Mouse (Mus musculus) intestine, embryonic 15.5 days (tissue): ENCODE results near the gene March5. TPM values are rescaled to one million over a fixed set of nuclear protein-coding genes. Genes with fewer than 3 reads are reported as not detected.

Experiments used
- ATAC-seq: fragments of 200-750 bp; cut with Nextera tagmentation; 2 replicates; pipeline ENCODE4 v1.8.0; 2017; ENCODE audit warnings: moderate TSS enrichment, moderate library complexity
- H3K27ac ChIP-seq: fragments of 300-500 bp; sonication (generic); 2 replicates; pipeline ENCODE4 v1.5.1; 2015; ENCODE audit warnings: mild to moderate bottlenecking, inconsistent platforms
- H3K27me3 ChIP-seq: fragments of 300-500 bp; sonication (generic); replicated peaks from 2 replicates; pipeline ENCODE4 v1.6.1; 2015; ENCODE audit warnings: inconsistent platforms
- H3K36me3 ChIP-seq: fragments of 300-500 bp; sonication (generic); 2 replicates; pipeline ENCODE4 v1.6.1; 2015; ENCODE audit warnings: inconsistent platforms
- H3K4me1 ChIP-seq: fragments of 300-500 bp; sonication (generic); replicated peaks from 2 replicates; pipeline ENCODE4 v1.6.1; 2015; ENCODE audit warnings: inconsistent platforms
- H3K4me2 ChIP-seq: fragments of 300-500 bp; sonication (generic); replicated peaks from 2 replicates; pipeline ENCODE4 v1.6.1; 2015; ENCODE audit warnings: mild to moderate bottlenecking, inconsistent platforms
- H3K4me3 ChIP-seq: fragments of 300-500 bp; sonication (generic); replicated peaks from 2 replicates; pipeline ENCODE4 v1.5.1; 2015; ENCODE audit warnings: inconsistent platforms
- H3K9ac ChIP-seq: fragments of 300-500 bp; sonication (generic); 2 replicates; pipeline ENCODE4 v1.6.1; 2015; ENCODE audit warnings: inconsistent platforms
- H3K9me3 ChIP-seq: fragments of 300-500 bp; sonication (generic); 2 replicates; pipeline ENCODE4 v1.6.1; 2016; ENCODE audit warnings: inconsistent platforms
- WGBS: fragments of 180-500 bp; shearing (Covaris S2); methylation state at CpG from one replicate; pipeline ENCODE4 v1.1.7; 2015; 5-methylcytosine and 5-hydroxymethylcytosine counted together
- polyA plus RNA-seq: library from polyadenylated mRNA; unstranded; fragments of >200 nt; fragmentation: Nextera tagmentation; extraction: Ambion mirVana; gene quantifications from 2 replicates; pipeline ENCODE4 v1.2.1, GENCODE M21; 2015

March5 gene
- 69.9 and 75.8 TPM in 2 replicates for polyA plus RNA-seq

- 0 out of 2 replicates have a peak, but pooled peaks cover 5% of the 10 kb centered on the region for H3K36me3 ChIP-seq
- H3K9me3 ChIP-seq: no peaks in the 10 kb centered on the region
- no peaks in the 10 kb centered on the region for H3K27me3 ChIP-seq
- ATAC-seq: peak; percentile 98
- H3K4me1 ChIP-seq: peaks cover 11% of the 10 kb centered on the region; the same call in 1 of the 2 replicates
- H3K9ac ChIP-seq: peak within 1 kb of the TSS; percentile 97
- H3K27ac ChIP-seq: peak within 1 kb of the TSS; percentile 81
- peak within 1 kb of the TSS; percentile 91 for H3K4me2 ChIP-seq
- H3K4me3 ChIP-seq: peak within 1 kb of the TSS; percentile 99
- WGBS: under 1% methylated on average over 90 of the region's 94 CpGs
Observed at GRCm38 (mm10) chr19:37207303-37208175, at the start of gene March5. TSS of gene March5 (plus strand) at chr19:37207543.

GRCm38 (mm10) chr19:37172096-37172495 is 35.2 kb upstream of the March5 start:
- no peaks in the 10 kb centered on the region for H3K36me3 ChIP-seq
- no peak for ATAC-seq
- no peak overlapping the region for H3K4me2 ChIP-seq
- H3K9me3 ChIP-seq: no peaks in the 10 kb centered on the region
- peaks cover 6% of the 10 kb centered on the region; the same call in 1 of the 2 replicates for H3K27me3 ChIP-seq
- peaks cover 9% of the 10 kb centered on the region for H3K4me1 ChIP-seq
- H3K9ac ChIP-seq: no peak overlapping the region
- WGBS: 42% methylated on average over 1 of the region's 1 CpGs
- H3K27ac ChIP-seq: no peak overlapping the region
- no peak overlapping the region for H3K4me3 ChIP-seq

- Histone ChIP-seq H3K4me3 (no peak overlapping the region), H3K4me1 (peaks cover 9% of the 10 kb centered on the region), H3K27me3 (peaks cover 6% of the 10 kb centered on the region; the same call in 1 of the 2 replicates), H3K9ac (no peak overlapping the region), H3K27ac (no peak overlapping the region), H3K36me3 (no peaks in the 10 kb centered on the region), H3K9me3 (no peaks in the 10 kb centered on the region), H3K4me2 (no peak overlapping the region)
- ATAC-seq: no peak
- WGBS: 81% methylated on average over 11 of the region's 11 CpGs
Observed at GRCm38 (mm10) chr19:37172566-37173130, 34.7 kb upstream of the March5 start.

- Histone ChIP-seq H3K36me3 (no peaks in the 10 kb centered on the region), H3K27ac (no peak overlapping the region), H3K4me1 (peaks cover 9% of the 10 kb centered on the region), H3K9me3 (no peaks in the 10 kb centered on the region), H3K4me3 (peak overlapping the region; percentile 69), H3K27me3 (peaks cover 6% of the 10 kb centered on the region; the same call in 1 of the 2 replicates), H3K4me2 (peak overlapping the region; percentile 100), H3K9ac (peak overlapping the region; percentile 55)
- ATAC-seq: peak; percentile 8; the same call in 1 of the 2 replicates
- WGBS: 31% methylated on average over 20 of the region's 20 CpGs
Observed at GRCm38 (mm10) chr19:37173331-37174115, 33.8 kb upstream of the March5 start.

GRCm38 (mm10) chr19:37174116-37174715 is 33.1 kb upstream of the March5 start:
- under 1% methylated on average over 70 of the region's 70 CpGs for WGBS
- Histone ChIP-seq H3K27ac (peak overlapping the region; percentile 54; the same call in 1 of the 2 replicates), H3K27me3 (peaks cover 6% of the 10 kb centered on the region; the same call in 1 of the 2 replicates)

GRCm38 (mm10) chr19:37174716-37175435 is 32.5 kb upstream of the March5 start:
- H3K27me3 ChIP-seq: peaks cover 6% of the 10 kb centered on the region; the same call in 1 of the 2 replicates
- H3K4me2 ChIP-seq: peak overlapping the region; percentile 100
- no peaks in the 10 kb centered on the region for H3K36me3 ChIP-seq
- H3K4me3 ChIP-seq: peak overlapping the region; percentile 69
- H3K9me3 ChIP-seq: no peaks in the 10 kb centered on the region
- WGBS: under 1% methylated on average over 36 of the region's 36 CpGs
- H3K9ac ChIP-seq: peak overlapping the region; percentile 55
- ATAC-seq: peak; percentile 80
- peaks cover 9% of the 10 kb centered on the region for H3K4me1 ChIP-seq
- peak overlapping the region; percentile 54 for H3K27ac ChIP-seq

More at GRCm38 (mm10) chr19:37174116-37174715, 33.1 kb upstream of the March5 start:
- peak overlapping the region; percentile 55 for H3K9ac ChIP-seq
- peak overlapping the region; percentile 69 for H3K4me3 ChIP-seq
- no peaks in the 10 kb centered on the region for H3K36me3 ChIP-seq
- peak; percentile 59 for ATAC-seq
- H3K4me1 ChIP-seq: peaks cover 9% of the 10 kb centered on the region
- peak overlapping the region; percentile 100 for H3K4me2 ChIP-seq
- H3K9me3 ChIP-seq: no peaks in the 10 kb centered on the region

GRCm38 (mm10) chr19:37175436-37175805 is 31.9 kb upstream of the March5 start:
- no peak for ATAC-seq
- peaks cover 9% of the 10 kb centered on the region for H3K4me1 ChIP-seq
- H3K9me3 ChIP-seq: no peaks in the 10 kb centered on the region
- no peaks in the 10 kb centered on the region for H3K36me3 ChIP-seq
- under 1% methylated on average over 12 of the region's 12 CpGs for WGBS
- H3K4me2 ChIP-seq: peak overlapping the region; percentile 100
- H3K27ac ChIP-seq: peak overlapping the region; percentile 54; the same call in 1 of the 2 replicates
- H3K9ac ChIP-seq: peak overlapping the region; percentile 55
- peaks cover 6% of the 10 kb centered on the region; the same call in 1 of the 2 replicates for H3K27me3 ChIP-seq
- peak overlapping the region; percentile 69 for H3K4me3 ChIP-seq

- H3K36me3 ChIP-seq: no peaks in the 10 kb centered on the region
- 10% methylated on average over 6 of the region's 6 CpGs for WGBS
- H3K4me2 ChIP-seq: peak overlapping the region; percentile 100
- ATAC-seq: no peak
- H3K4me1 ChIP-seq: peaks cover 9% of the 10 kb centered on the region
- no peak overlapping the region for H3K27ac ChIP-seq
- H3K27me3 ChIP-seq: peaks cover 6% of the 10 kb centered on the region; the same call in 1 of the 2 replicates
- no peaks in the 10 kb centered on the region for H3K9me3 ChIP-seq
- H3K4me3 ChIP-seq: peak overlapping the region; percentile 69; the same call in 1 of the 2 replicates
- H3K9ac ChIP-seq: no peak overlapping the region
Observed at GRCm38 (mm10) chr19:37175919-37176318, 31.4 kb upstream of the March5 start.

GRCm38 (mm10) chr19:37176879-37177462 is 30.4 kb upstream of the March5 start:
- H3K4me2 ChIP-seq: no peak overlapping the region
- ATAC-seq: no peak
- H3K27me3 ChIP-seq: peaks cover 6% of the 10 kb centered on the region; the same call in 1 of the 2 replicates
- peaks cover 9% of the 10 kb centered on the region for H3K4me1 ChIP-seq
- H3K9ac ChIP-seq: no peak overlapping the region
- 51% methylated on average over 4 of the region's 4 CpGs for WGBS
- no peaks in the 10 kb centered on the region for H3K9me3 ChIP-seq
- H3K36me3 ChIP-seq: no peaks in the 10 kb centered on the region
- no peak overlapping the region for H3K27ac ChIP-seq
- no peak overlapping the region for H3K4me3 ChIP-seq

GRCm38 (mm10) chr19:37177819-37178708 is 29.3 kb upstream of the March5 start:
- peak overlapping the region; percentile 46 for H3K4me2 ChIP-seq
- no peak overlapping the region for H3K27ac ChIP-seq
- H3K27me3 ChIP-seq: peaks cover 6% of the 10 kb centered on the region; the same call in 1 of the 2 replicates
- peak overlapping the region; percentile 23 for H3K4me3 ChIP-seq
- no peaks in the 10 kb centered on the region for H3K9me3 ChIP-seq
- H3K9ac ChIP-seq: no peak overlapping the region
- 16% methylated on average over 17 of the region's 17 CpGs for WGBS
- H3K4me1 ChIP-seq: peaks cover 9% of the 10 kb centered on the region
- ATAC-seq: peak; percentile 62; the same call in 1 of the 2 replicates
- no peaks in the 10 kb centered on the region for H3K36me3 ChIP-seq
